Mouse (Mus musculus): Measurements from ENCODE around the gene Dnm3. TPM values are rescaled to one million over a fixed set of nuclear protein-coding genes. Genes with fewer than 3 reads are reported as not detected.

Dnm3 gene
- polyA plus RNA-seq, 1 experiment: 1.6 TPM

DNA sequence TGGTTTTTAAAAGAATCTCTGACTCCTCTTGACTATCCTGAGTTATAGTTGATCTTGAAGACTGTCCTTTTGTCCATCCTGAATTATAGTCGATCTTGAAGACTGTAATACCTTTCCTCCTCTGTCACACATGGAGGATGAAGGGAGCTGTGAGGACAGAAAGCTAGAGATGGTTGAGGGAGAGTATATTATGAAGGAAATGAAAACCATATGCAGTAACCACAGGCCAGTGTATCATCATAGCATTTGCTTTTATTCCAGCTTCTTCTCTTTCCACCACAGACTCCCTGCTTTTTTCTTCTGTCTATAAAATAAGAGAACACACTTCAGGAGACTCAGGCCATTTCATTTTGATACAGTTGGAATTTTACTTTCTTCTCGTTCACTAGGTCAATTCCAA lies 497.8 kb downstream of the Dnm3 start:
- no peak overlapping the region for H3K4me3 ChIP-seq (ENCODE audit: insufficient read depth, poor library complexity, severe bottlenecking)
- no peaks in the 10 kb centered on the region for H3K79me2 ChIP-seq (ENCODE audit: control insufficient read depth, insufficient read depth)
- no peak overlapping the region for H3ac ChIP-seq (ENCODE audit: control insufficient read depth, insufficient read length, low read depth)
- no peak for TF ChIP-seq USF1 (IDR thresholded peaks at IDR 0.05; ENCODE audit: low read depth)
- no peak for TF ChIP-seq MYOG (IDR thresholded peaks at IDR 0.05; ENCODE audit: control insufficient read depth, extremely low read depth, insufficient read length)
- TF ChIP-seq MYOD1 (IDR thresholded peaks at IDR 0.05; ENCODE audit: control insufficient read depth, insufficient read length, low read depth): no peak
- TF ChIP-seq CEBPB (IDR thresholded peaks at IDR 0.05; ENCODE audit: low read depth): no peak
- TF ChIP-seq CTCF (IDR thresholded peaks at IDR 0.05; ENCODE audit: control insufficient read depth, insufficient read depth, insufficient read length): no peak
- TF ChIP-seq MAX (IDR thresholded peaks at IDR 0.05): no peak
- TF ChIP-seq FOSL1 (IDR thresholded peaks at IDR 0.05; ENCODE audit: insufficient read depth, low read length, poor library complexity, severe bottlenecking): no peak
- no peaks in the 10 kb centered on the region for H3K79me3 ChIP-seq (ENCODE audit: low read depth)
- no peaks in the 10 kb centered on the region for H3K36me3 ChIP-seq (ENCODE audit: control insufficient read depth, insufficient read depth)
- H3K27me3 ChIP-seq (ENCODE audit: control insufficient read depth, insufficient read depth, insufficient read length): no peaks in the 10 kb centered on the region

DNA sequence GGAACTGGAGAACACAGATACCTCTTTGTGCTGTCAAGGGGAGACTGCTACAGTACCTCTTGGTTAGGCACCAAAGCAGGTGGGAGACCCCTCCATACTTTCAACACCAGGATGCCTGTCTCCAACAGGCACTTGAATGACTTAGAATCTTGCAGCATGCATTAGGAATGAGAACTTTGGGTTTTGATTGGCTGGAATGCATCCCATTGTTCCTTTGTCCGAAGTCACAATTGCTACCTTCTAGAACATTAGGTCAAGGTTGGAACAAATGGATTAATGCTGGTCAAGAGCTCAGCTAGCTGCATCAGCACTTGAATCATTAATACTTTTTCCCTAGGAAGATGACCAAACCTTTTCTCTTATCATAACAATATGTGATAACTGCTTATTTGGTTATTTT lies 498.3 kb downstream of the Dnm3 start, which contains the start of gene 4930558K02Rik:
Gene 4930558K02Rik (minus strand): TSS at position 101 of the 400 bp plus-strand sequence.
- Histone ChIP-seq H3K36me3 (ENCODE audit: control insufficient read depth, insufficient read depth) (no peaks in the 10 kb centered on the region), H3K79me3 (ENCODE audit: low read depth) (no peaks in the 10 kb centered on the region), H3K79me2 (ENCODE audit: control insufficient read depth, insufficient read depth) (no peaks in the 10 kb centered on the region), H3K27me3 (ENCODE audit: control insufficient read depth, insufficient read depth, insufficient read length) (no peaks in the 10 kb centered on the region), H3K4me3 (ENCODE audit: insufficient read depth, poor library complexity, severe bottlenecking) (no peak within 1 kb of the TSS), H3ac (ENCODE audit: control insufficient read depth, insufficient read length, low read depth) (no peak within 1 kb of the TSS)
- TF ChIP-seq FOSL1 (IDR thresholded peaks at IDR 0.05; ENCODE audit: insufficient read depth, low read length, poor library complexity, severe bottlenecking) (no peak), MYOD1 (IDR thresholded peaks at IDR 0.05; ENCODE audit: control insufficient read depth, insufficient read length, low read depth) (no peak), CEBPB (IDR thresholded peaks at IDR 0.05; ENCODE audit: low read depth) (no peak), USF1 (IDR thresholded peaks at IDR 0.05; ENCODE audit: low read depth) (no peak), CTCF (IDR thresholded peaks at IDR 0.05; ENCODE audit: control insufficient read depth, insufficient read depth, insufficient read length) (no peak), MAX (IDR thresholded peaks at IDR 0.05) (no peak), MYOG (IDR thresholded peaks at IDR 0.05; ENCODE audit: control insufficient read depth, extremely low read depth, insufficient read length) (no peak)

DNA sequence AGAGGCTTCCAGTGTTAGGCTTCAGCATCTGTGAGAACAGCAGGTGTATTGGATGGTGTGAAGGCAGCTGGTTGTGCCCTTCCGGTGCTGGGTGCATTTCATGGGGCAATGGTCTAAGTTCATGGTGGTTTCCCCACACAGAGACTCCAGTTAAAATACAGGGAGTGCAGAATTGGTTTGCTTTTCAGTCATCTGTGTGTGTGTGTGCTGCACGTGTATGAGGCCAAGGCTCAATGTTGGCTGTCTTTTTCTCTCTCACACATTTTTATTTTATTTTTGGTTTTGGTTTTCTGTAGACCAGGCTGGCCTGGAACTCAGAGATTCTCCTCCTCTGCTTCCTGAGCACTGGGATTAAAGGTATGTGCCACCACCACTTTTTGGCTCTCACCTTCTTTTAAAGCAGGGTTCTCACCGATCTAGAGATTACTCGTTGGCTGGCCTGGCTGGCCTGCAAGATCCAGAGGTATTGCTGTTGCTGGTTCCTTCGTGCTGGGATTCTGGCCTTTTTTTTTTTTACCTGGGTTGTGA lies 499.6 kb downstream of the Dnm3 start:
- H3ac ChIP-seq (ENCODE audit: control insufficient read depth, insufficient read length, low read depth): no peak overlapping the region
- TF ChIP-seq CTCF (IDR thresholded peaks at IDR 0.05; ENCODE audit: control insufficient read depth, insufficient read depth, insufficient read length) (no peak), MYOD1 (IDR thresholded peaks at IDR 0.05; ENCODE audit: control insufficient read depth, insufficient read length, low read depth) (no peak), MAX (IDR thresholded peaks at IDR 0.05) (no peak), MYOG (IDR thresholded peaks at IDR 0.05; ENCODE audit: control insufficient read depth, extremely low read depth, insufficient read length) (no peak), FOSL1 (IDR thresholded peaks at IDR 0.05; ENCODE audit: insufficient read depth, low read length, poor library complexity, severe bottlenecking) (no peak), CEBPB (IDR thresholded peaks at IDR 0.05; ENCODE audit: low read depth) (no peak), USF1 (IDR thresholded peaks at IDR 0.05; ENCODE audit: low read depth) (no peak)
- H3K79me3 ChIP-seq (ENCODE audit: low read depth): no peaks in the 10 kb centered on the region
- no peaks in the 10 kb centered on the region for H3K79me2 ChIP-seq (ENCODE audit: control insufficient read depth, insufficient read depth)
- no peaks in the 10 kb centered on the region for H3K27me3 ChIP-seq (ENCODE audit: control insufficient read depth, insufficient read depth, insufficient read length)
- no peak overlapping the region for H3K4me3 ChIP-seq (ENCODE audit: insufficient read depth, poor library complexity, severe bottlenecking)
- no peaks in the 10 kb centered on the region for H3K36me3 ChIP-seq (ENCODE audit: control insufficient read depth, insufficient read depth)

DNA sequence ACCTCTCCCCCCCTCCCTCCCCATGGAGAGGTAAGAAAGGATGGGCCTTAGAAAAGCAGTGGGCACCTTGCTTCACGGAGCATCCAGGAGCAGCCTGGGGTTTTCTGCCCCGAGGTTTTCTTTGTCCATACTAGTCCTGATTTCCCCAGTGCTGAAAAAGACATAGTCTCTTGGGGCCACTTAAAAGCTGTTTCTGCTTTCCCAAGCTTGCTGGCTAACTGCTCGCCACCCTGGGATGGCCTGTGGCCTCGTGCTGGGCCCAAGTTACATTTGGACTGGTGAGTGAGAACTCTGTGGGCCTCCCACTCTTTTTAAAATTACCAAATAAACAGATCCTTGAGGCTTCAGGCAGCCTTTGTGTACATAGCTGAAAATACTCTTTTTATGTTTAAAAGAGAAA lies 500.5 kb downstream of the Dnm3 start:
- H3K27me3 ChIP-seq (ENCODE audit: control insufficient read depth, insufficient read depth, insufficient read length): no peaks in the 10 kb centered on the region
- no peaks in the 10 kb centered on the region for H3K79me2 ChIP-seq (ENCODE audit: control insufficient read depth, insufficient read depth)
- no peak overlapping the region for H3K4me3 ChIP-seq (ENCODE audit: insufficient read depth, poor library complexity, severe bottlenecking)
- no peak overlapping the region for H3ac ChIP-seq (ENCODE audit: control insufficient read depth, insufficient read length, low read depth)
- TF ChIP-seq MAX (IDR thresholded peaks at IDR 0.05) (no peak), CTCF (IDR thresholded peaks at IDR 0.05; ENCODE audit: control insufficient read depth, insufficient read depth, insufficient read length) (no peak), USF1 (IDR thresholded peaks at IDR 0.05; ENCODE audit: low read depth) (no peak), MYOG (IDR thresholded peaks at IDR 0.05; ENCODE audit: control insufficient read depth, extremely low read depth, insufficient read length) (no peak)
- no peaks in the 10 kb centered on the region for H3K79me3 ChIP-seq (ENCODE audit: low read depth)
- no peaks in the 10 kb centered on the region for H3K36me3 ChIP-seq (ENCODE audit: control insufficient read depth, insufficient read depth)

DNA sequence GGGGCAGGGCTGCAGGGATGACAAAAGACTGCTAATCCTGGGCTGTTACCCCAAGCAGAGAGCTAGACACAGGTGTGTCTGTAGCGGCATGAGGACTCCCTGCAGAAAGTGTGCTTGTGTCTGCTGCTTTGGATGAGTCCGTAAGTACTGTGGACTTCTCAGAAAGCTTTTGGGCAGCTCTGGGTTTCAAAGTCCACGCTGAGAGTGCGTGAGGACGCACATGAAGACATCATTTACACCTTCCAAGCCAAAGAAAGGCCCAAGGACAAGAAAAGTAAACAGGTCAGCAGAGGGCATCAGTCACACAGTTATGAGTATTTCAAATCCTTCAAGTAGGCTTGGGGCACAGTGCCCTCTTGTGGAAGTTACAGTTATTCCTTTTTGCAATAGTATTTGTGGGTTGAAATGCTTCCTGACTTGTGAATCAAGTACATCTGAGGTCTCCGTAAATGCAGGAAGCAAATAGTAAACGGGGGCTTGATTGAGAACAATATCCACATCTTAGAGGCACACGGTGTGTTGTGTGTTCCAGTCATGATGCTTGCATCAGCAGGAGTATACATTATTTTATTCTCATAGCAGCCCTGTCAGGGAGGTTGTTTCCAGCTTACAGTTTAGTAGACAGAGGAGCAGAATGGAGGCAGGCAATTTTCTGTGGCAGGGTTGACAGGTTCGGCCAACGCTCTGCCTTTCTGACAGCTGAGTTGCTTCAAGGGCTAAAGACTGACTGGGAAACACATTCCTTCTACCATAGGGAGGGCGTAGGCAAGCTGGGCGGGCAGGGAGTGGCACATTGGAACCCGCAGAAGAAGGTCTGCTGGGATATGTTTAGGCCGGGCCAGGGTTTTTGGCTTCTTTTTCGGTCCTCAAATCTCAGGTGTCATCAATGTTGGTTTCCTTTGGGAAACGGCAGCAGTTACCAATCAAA lies 501.3 kb downstream of the Dnm3 start:
- Histone ChIP-seq H3K4me3 (ENCODE audit: insufficient read depth, poor library complexity, severe bottlenecking) (no peak overlapping the region), H3K27me3 (ENCODE audit: control insufficient read depth, insufficient read depth, insufficient read length) (no peaks in the 10 kb centered on the region), H3K79me3 (ENCODE audit: low read depth) (no peaks in the 10 kb centered on the region), H3K36me3 (ENCODE audit: control insufficient read depth, insufficient read depth) (peaks cover under 1% of the 10 kb centered on the region), H3ac (ENCODE audit: control insufficient read depth, insufficient read length, low read depth) (no peak overlapping the region), H3K79me2 (ENCODE audit: control insufficient read depth, insufficient read depth) (peaks cover under 1% of the 10 kb centered on the region)
- TF ChIP-seq MYOG (IDR thresholded peaks at IDR 0.05; ENCODE audit: control insufficient read depth, extremely low read depth, insufficient read length): no peak
- peak; percentile 71 for TF ChIP-seq CTCF (IDR thresholded peaks at IDR 0.05; ENCODE audit: control insufficient read depth, insufficient read depth, insufficient read length)

All from C2C12 (cell line).